Mouse (Mus musculus): ENCODE measurements around the gene Trp53inp2.

Trp53inp2 gene

GRCm38 (mm10) chr2:155385731-155386533 lies 5.1 kb downstream of the Trp53inp2 start:
- peak in 1 of 2 experiments; percentile 23 for DNase-seq

GRCm38 (mm10) chr2:155386534-155386899 lies 5.7 kb downstream of the Trp53inp2 start:
- DNase-seq, result peak in 1 of 2 experiments; percentile 19

GRCm38 (mm10) chr2:155387052-155387451 lies 6.2 kb downstream of the Trp53inp2 start:
- no peak for DNase-seq

GRCm38 (mm10) chr2:155388573-155388972 lies 7.7 kb downstream of the Trp53inp2 start:
- DNase-seq, result no peak

- no peak for DNase-seq
Observed at GRCm38 (mm10) chr2:155394586-155394985, 13.7 kb downstream of the Trp53inp2 start.

- no peak for DNase-seq
Observed at GRCm38 (mm10) chr2:155400276-155400675, 19.4 kb downstream of the Trp53inp2 start.

- no peak for DNase-seq
Observed at GRCm38 (mm10) chr2:155401926-155402325, 21.1 kb downstream of the Trp53inp2 start.

GRCm38 (mm10) chr2:155404635-155405034 lies 23.8 kb downstream of the Trp53inp2 start:
- DNase-seq, result no peak

GRCm38 (mm10) chr2:155420911-155421310 lies 40.1 kb downstream of the Trp53inp2 start:
- no peak for DNase-seq

- DNase-seq, result no peak
Observed at GRCm38 (mm10) chr2:155436445-155436844, 55.6 kb downstream of the Trp53inp2 start.
